Mouse (Mus musculus) liver, embryonic 14.5 days (tissue): ENCODE measurements around the gene Wdr48.

ENCODE experiments used
- CTCF ChIP-seq: IDR thresholded peaks from 2 replicates; pipeline ENCODE4 v1.5.1; 2016; ENCODE audit warnings: antibody characterized with exemption, low read depth, control low read depth
- EP300 ChIP-seq: IDR thresholded peaks from 2 replicates; pipeline ENCODE4 v1.6.1; 2016; ENCODE audit warnings: antibody characterized with exemption, low read depth

DNA sequence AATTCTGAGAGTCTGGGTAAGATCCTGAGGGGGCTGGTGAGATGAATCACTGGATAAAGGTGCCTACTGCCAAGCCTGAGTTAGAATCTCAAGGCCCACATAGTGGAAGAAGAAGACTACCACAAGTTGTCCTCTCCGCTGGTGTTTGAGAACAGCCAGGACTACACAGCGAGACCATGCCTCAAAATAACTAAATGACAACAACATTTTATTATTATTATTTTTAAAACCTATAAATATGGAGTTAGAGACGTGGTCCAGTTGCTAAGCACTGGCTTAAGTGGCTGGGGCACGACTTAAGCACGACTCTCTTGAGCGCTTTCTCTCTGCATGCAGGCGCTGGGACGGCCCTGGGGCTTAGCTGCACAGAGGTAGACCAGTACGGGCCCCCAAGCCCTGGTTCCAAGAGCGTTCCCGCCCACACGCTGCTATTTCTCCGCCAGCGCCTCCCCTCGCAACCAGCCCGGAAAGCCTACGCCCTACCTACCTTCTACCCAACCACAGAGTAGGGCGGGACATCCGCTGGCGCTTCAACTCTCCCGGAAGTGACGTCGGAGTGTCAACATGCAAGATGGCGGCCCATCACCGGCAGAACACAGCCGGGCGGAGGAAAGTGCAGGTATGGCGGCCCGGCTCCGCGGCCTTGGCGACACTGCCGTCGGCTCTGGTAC, at the start of gene Wdr48:
- TF ChIP-seq CTCF (0 out of 2 replicates have a peak, but pooled peaks have one; percentile 4), EP300 (no peak)
